Mouse (Mus musculus): ENCODE results near the gene Nos3. TPM values are rescaled to one million over a fixed set of nuclear protein-coding genes. Genes with fewer than 3 reads are reported as not detected.
A peak's percentile ranks its signal among the peaks of the same experiment; 100 is the strongest.

The Nos3 gene
- polyA plus RNA-seq, 1 experiment from 2014 or later: 6.6 TPM

GRCm38 (mm10) chr5:24404594-24405360, 40.2 kb downstream of the Nos3 start:
- no peaks in the 10 kb centered on the region for H3K9me3 ChIP-seq (ENCODE audit: control insufficient read depth, low read length)
- H3K4me1 ChIP-seq (replicated peaks; ENCODE audit: control insufficient read depth, insufficient read depth, low read length): no peaks in the 10 kb centered on the region
- H3K27me3 ChIP-seq (replicated peaks; ENCODE audit: control insufficient read depth, insufficient read depth, low read length): no peaks in the 10 kb centered on the region
- ATAC-seq (replicated peaks; ENCODE audit: low FRiP score, low TSS enrichment, low read depth) (no peak), DNase-seq (ENCODE audit: low spot score) (no peak)
- H3K4me3 ChIP-seq (ENCODE audit: low read depth, low read length): no peak overlapping the region
- 82% methylated on average over 6 of the region's 6 CpGs for WGBS
- no peak overlapping the region for H3K4me2 ChIP-seq (ENCODE audit: low read length)
- H3K27ac ChIP-seq (ENCODE audit: low read depth): no peak overlapping the region
- H3K36me3 ChIP-seq (ENCODE audit: control insufficient read depth, insufficient read depth, low read length): peaks cover 49% of the 10 kb centered on the region
- H3K9ac ChIP-seq (ENCODE audit: low read length): no peak overlapping the region

- Histone ChIP-seq H3K36me3 (ENCODE audit: control insufficient read depth, insufficient read depth, low read length) (peaks cover 48% of the 10 kb centered on the region), H3K4me2 (ENCODE audit: low read length) (no peak overlapping the region), H3K9ac (ENCODE audit: low read length) (no peak overlapping the region), H3K27me3 (replicated peaks; ENCODE audit: control insufficient read depth, insufficient read depth, low read length) (no peaks in the 10 kb centered on the region), H3K9me3 (ENCODE audit: control insufficient read depth, low read length) (no peaks in the 10 kb centered on the region), H3K27ac (ENCODE audit: low read depth) (no peak overlapping the region), H3K4me1 (replicated peaks; ENCODE audit: control insufficient read depth, insufficient read depth, low read length) (no peaks in the 10 kb centered on the region), H3K4me3 (ENCODE audit: low read depth, low read length) (no peak overlapping the region)
- 59% methylated on average over 3 of the region's 3 CpGs for WGBS
- DNase-seq (ENCODE audit: low spot score) (no peak), ATAC-seq (replicated peaks; ENCODE audit: low FRiP score, low TSS enrichment, low read depth) (no peak)
Measured at GRCm38 (mm10) chr5:24405389-24405876, 40.8 kb downstream of the Nos3 start.

- H3K36me3 ChIP-seq (ENCODE audit: control insufficient read depth, insufficient read depth, low read length): peaks cover 22% of the 10 kb centered on the region
Measured at GRCm38 (mm10) chr5:24408651-24409050, 44.0 kb downstream of the Nos3 start.

GRCm38 (mm10) chr5:24409466-24409865, 44.9 kb downstream of the Nos3 start:
- H3K4me2 ChIP-seq (ENCODE audit: low read length): no peak overlapping the region
- ATAC-seq (replicated peaks; ENCODE audit: low FRiP score, low TSS enrichment, low read depth) (no peak), DNase-seq (ENCODE audit: low spot score) (no peak)
- H3K27me3 ChIP-seq (replicated peaks; ENCODE audit: control insufficient read depth, insufficient read depth, low read length): no peaks in the 10 kb centered on the region
- H3K27ac ChIP-seq (ENCODE audit: low read depth): no peak overlapping the region
- H3K9me3 ChIP-seq (ENCODE audit: control insufficient read depth, low read length): no peaks in the 10 kb centered on the region
- no peaks in the 10 kb centered on the region for H3K4me1 ChIP-seq (replicated peaks; ENCODE audit: control insufficient read depth, insufficient read depth, low read length)
- no peak overlapping the region for H3K4me3 ChIP-seq (ENCODE audit: low read depth, low read length)
- 82% methylated on average over 2 of the region's 2 CpGs for WGBS
- peaks cover 19% of the 10 kb centered on the region; the same call in 1 of the 2 replicates for H3K36me3 ChIP-seq (ENCODE audit: control insufficient read depth, insufficient read depth, low read length)
- H3K9ac ChIP-seq (ENCODE audit: low read length): no peak overlapping the region

More at GRCm38 (mm10) chr5:24408651-24409050, 44.0 kb downstream of the Nos3 start:
- DNase-seq (ENCODE audit: low spot score): no peak
- no peak overlapping the region for H3K9ac ChIP-seq (ENCODE audit: low read length)
- 92% methylated on average over 13 of the region's 13 CpGs for WGBS
- no peaks in the 10 kb centered on the region for H3K27me3 ChIP-seq (replicated peaks; ENCODE audit: control insufficient read depth, insufficient read depth, low read length)
- H3K27ac ChIP-seq (ENCODE audit: low read depth): no peak overlapping the region
- H3K4me3 ChIP-seq (ENCODE audit: low read depth, low read length): no peak overlapping the region
- H3K9me3 ChIP-seq (ENCODE audit: control insufficient read depth, low read length): no peaks in the 10 kb centered on the region
- H3K4me2 ChIP-seq (ENCODE audit: low read length): no peak overlapping the region
- H3K4me1 ChIP-seq (replicated peaks; ENCODE audit: control insufficient read depth, insufficient read depth, low read length): no peaks in the 10 kb centered on the region
- no peak for ATAC-seq (replicated peaks; ENCODE audit: low FRiP score, low TSS enrichment, low read depth)

- H3K4me2 ChIP-seq (ENCODE audit: low read length): no peak overlapping the region
- H3K4me1 ChIP-seq (replicated peaks; ENCODE audit: control insufficient read depth, insufficient read depth, low read length): 0 out of 2 replicates have a peak, but pooled peaks cover 5% of the 10 kb centered on the region
- ATAC-seq (replicated peaks; ENCODE audit: low FRiP score, low TSS enrichment, low read depth) (no peak), DNase-seq (ENCODE audit: low spot score) (no peak)
- peaks cover 9% of the 10 kb centered on the region; the same call in 1 of the 2 replicates for H3K36me3 ChIP-seq (ENCODE audit: control insufficient read depth, insufficient read depth, low read length)
- 68% methylated on average over 2 of the region's 2 CpGs for WGBS
- H3K9me3 ChIP-seq (ENCODE audit: control insufficient read depth, low read length): no peaks in the 10 kb centered on the region
- no peak overlapping the region for H3K27ac ChIP-seq (ENCODE audit: low read depth)
- no peak overlapping the region for H3K4me3 ChIP-seq (ENCODE audit: low read depth, low read length)
- no peak overlapping the region for H3K9ac ChIP-seq (ENCODE audit: low read length)
- H3K27me3 ChIP-seq (replicated peaks; ENCODE audit: control insufficient read depth, insufficient read depth, low read length): no peaks in the 10 kb centered on the region
Measured at GRCm38 (mm10) chr5:24412063-24412462, 47.5 kb downstream of the Nos3 start.

- Histone ChIP-seq H3K4me3 (ENCODE audit: low read depth, low read length) (no peak within 1 kb of the TSS), H3K4me1 (replicated peaks; ENCODE audit: control insufficient read depth, insufficient read depth, low read length) (0 out of 2 replicates have a peak, but pooled peaks cover 5% of the 10 kb centered on the region), H3K4me2 (ENCODE audit: low read length) (no peak within 1 kb of the TSS), H3K27ac (ENCODE audit: low read depth) (no peak within 1 kb of the TSS), H3K27me3 (replicated peaks; ENCODE audit: control insufficient read depth, insufficient read depth, low read length) (no peaks in the 10 kb centered on the region), H3K9me3 (ENCODE audit: control insufficient read depth, low read length) (no peaks in the 10 kb centered on the region), H3K9ac (ENCODE audit: low read length) (no peak within 1 kb of the TSS), H3K36me3 (ENCODE audit: control insufficient read depth, insufficient read depth, low read length) (peaks cover 6% of the 10 kb centered on the region)
- WGBS: 35% methylated on average over 11 of the region's 11 CpGs
- DNase-seq (ENCODE audit: low spot score): no peak
- no peak for ATAC-seq (replicated peaks; ENCODE audit: low FRiP score, low TSS enrichment, low read depth)
Measured at GRCm38 (mm10) chr5:24413042-24413693, 48.6 kb downstream of the Nos3 start, which contains the start of gene Asic3. TSS of gene Asic3 (plus strand) at chr5:24413392.

GRCm38 (mm10) chr5:24413938-24414337, 49.3 kb downstream of the Nos3 start:
- Histone ChIP-seq H3K4me2 (ENCODE audit: low read length) (no peak overlapping the region), H3K27ac (ENCODE audit: low read depth) (no peak overlapping the region), H3K4me3 (ENCODE audit: low read depth, low read length) (no peak overlapping the region), H3K9me3 (ENCODE audit: control insufficient read depth, low read length) (no peaks in the 10 kb centered on the region), H3K4me1 (replicated peaks; ENCODE audit: control insufficient read depth, insufficient read depth, low read length) (0 out of 2 replicates have a peak, but pooled peaks cover 5% of the 10 kb centered on the region), H3K36me3 (ENCODE audit: control insufficient read depth, insufficient read depth, low read length) (peaks cover 11% of the 10 kb centered on the region), H3K9ac (ENCODE audit: low read length) (no peak overlapping the region), H3K27me3 (replicated peaks; ENCODE audit: control insufficient read depth, insufficient read depth, low read length) (no peaks in the 10 kb centered on the region)
- no peak for ATAC-seq (replicated peaks; ENCODE audit: low FRiP score, low TSS enrichment, low read depth)
- WGBS: 83% methylated on average over 13 of the region's 13 CpGs
- no peak for DNase-seq (ENCODE audit: low spot score)

GRCm38 (mm10) chr5:24416222-24416736, 51.7 kb downstream of the Nos3 start:
- no peak overlapping the region for H3K27ac ChIP-seq (ENCODE audit: low read depth)
- H3K9me3 ChIP-seq (ENCODE audit: control insufficient read depth, low read length): no peaks in the 10 kb centered on the region
- no peaks in the 10 kb centered on the region for H3K27me3 ChIP-seq (replicated peaks; ENCODE audit: control insufficient read depth, insufficient read depth, low read length)
- H3K4me1 ChIP-seq (replicated peaks; ENCODE audit: control insufficient read depth, insufficient read depth, low read length): 0 out of 2 replicates have a peak, but pooled peaks cover 5% of the 10 kb centered on the region
- ATAC-seq (replicated peaks; ENCODE audit: low FRiP score, low TSS enrichment, low read depth): peak; percentile 61
- H3K4me3 ChIP-seq (ENCODE audit: low read depth, low read length): no peak overlapping the region
- peak; percentile 82 for DNase-seq (ENCODE audit: low spot score)
- H3K9ac ChIP-seq (ENCODE audit: low read length): no peak overlapping the region
- H3K4me2 ChIP-seq (ENCODE audit: low read length): peak overlapping the region; percentile 8
- WGBS: 3% methylated on average over 21 of the region's 21 CpGs
- H3K36me3 ChIP-seq (ENCODE audit: control insufficient read depth, insufficient read depth, low read length): peaks cover 27% of the 10 kb centered on the region; the same call in 1 of the 2 replicates
